ENCODE assay signal across 9 mouse cellular contexts in the genomic region with DNA sequence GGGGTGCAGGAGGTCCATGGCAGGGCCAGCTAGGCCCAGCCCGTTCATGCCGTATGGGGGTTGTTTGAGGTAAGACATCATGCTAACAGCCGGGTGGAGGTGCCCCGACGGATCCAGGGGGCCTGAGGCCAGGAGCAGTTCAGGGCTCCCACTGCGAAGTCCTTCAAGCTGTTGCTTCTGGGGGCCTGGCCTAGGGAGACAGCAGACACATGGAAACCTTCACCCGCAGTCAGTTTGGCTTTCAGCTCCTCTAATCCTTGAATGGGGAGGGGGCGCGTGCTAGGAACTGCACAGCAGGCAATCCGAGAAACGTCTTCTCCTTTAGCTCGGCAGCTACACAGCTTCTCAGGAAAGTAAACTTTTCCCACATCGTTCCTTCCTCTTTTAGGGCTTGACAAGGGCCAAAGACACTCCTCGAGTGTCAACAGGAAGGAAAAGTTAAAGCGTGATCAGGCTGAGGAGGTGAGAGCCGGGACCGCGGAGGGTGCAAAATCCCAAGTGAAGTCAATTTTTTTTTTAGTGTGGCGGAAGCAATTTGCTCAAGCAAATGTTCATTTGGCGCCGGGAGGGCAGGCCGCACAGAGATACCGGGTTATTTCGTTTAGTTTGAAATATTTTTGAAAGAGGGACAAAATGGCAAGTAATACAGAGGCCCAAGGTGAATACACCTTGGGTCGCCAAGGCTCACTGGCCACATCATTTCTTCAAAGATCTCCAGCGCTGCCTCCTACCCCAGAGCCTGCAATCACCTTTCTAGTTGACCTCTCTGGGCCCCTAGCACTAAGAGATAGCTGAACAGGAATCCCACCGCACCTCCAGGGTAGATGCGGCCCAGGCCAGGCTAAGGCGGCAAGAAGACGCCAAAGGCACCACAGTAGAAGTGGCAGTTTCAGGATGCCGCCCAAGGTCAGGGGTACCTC. TPM values are rescaled to one million over a fixed set of nuclear protein-coding genes. Genes with fewer than 3 reads are reported as not detected.
DNase-seq lines count a peak whose midpoint lies in the region; ATAC-seq lines count a peak whose summit lies in the region.
"Had no signal": no experiment of that assay in that cellular context is flagged by ENCODE, and none has a peak within 500 bp of the region (broad histone marks: within the 10 kb centered on the region; RNA-seq: fewer than 3 reads in every experiment).

No protein-coding gene starts in this region.

- intact Hi-C loops in gastrocnemius, postnatal 14 days (cut with DNase I; ENCODE audit: low total_unique reads): loop anchor here (10.0 kb wide), 1 partner anchor 205 kb away; no protein-coding TSS in a partner anchor

- H3K4me2 ChIP-seq in lung, embryonic 15.5 days: peak overlapping the region; percentile 90; the same call in 1 of the 2 replicates
- H3K4me2 ChIP-seq in forebrain, embryonic 15.5 days (replicated peaks): peak overlapping the region; percentile 77
- H3K4me2 ChIP-seq in neural tube, embryonic 11.5 days (ENCODE audit: low read depth): no peak overlapping the region

- peak overlapping the region; percentile 54; the same call in 1 of the 2 replicates for H3K4me3 ChIP-seq in lung, embryonic 15.5 days
- H3K4me3 ChIP-seq in forebrain, embryonic 15.5 days: peak overlapping the region; percentile 63
- no peak overlapping the region for H3K4me3 ChIP-seq in neural tube, embryonic 11.5 days (ENCODE audit: low read depth, low read length)

- H3K9me3 ChIP-seq in lung, embryonic 15.5 days: no peaks in the 10 kb centered on the region
- H3K9me3 ChIP-seq in forebrain, embryonic 15.5 days: no peaks in the 10 kb centered on the region
- no peaks in the 10 kb centered on the region for H3K9me3 ChIP-seq in neural tube, embryonic 11.5 days (ENCODE audit: control insufficient read depth, low read length)

- DNase-seq in gastrocnemius, postnatal 14 days: peak; percentile 9
- no peak for DNase-seq in gastrocnemius, postnatal 25 days
- no peak for DNase-seq in lung, postnatal 25 days (ENCODE audit: low spot score)
- DNase-seq in neural tube, embryonic 11.5 days (ENCODE audit: low spot score): peak; percentile 43
- DNase-seq in MN1 (ENCODE audit: low spot score): no peak
- no peak for DNase-seq in T-cell, adult 2 months (ENCODE audit: low spot score)

- no peak for ATAC-seq in lung, embryonic 15.5 days (ENCODE audit: borderline replicate concordance, extremely low read depth, low FRiP score, low TSS enrichment)
- ATAC-seq in forebrain, embryonic 15.5 days (replicated peaks): no peak
- ATAC-seq in neural tube, embryonic 11.5 days (ENCODE audit: insufficient read depth, low FRiP score, low TSS enrichment): no peak

- no peak overlapping the region for H3K27ac ChIP-seq in lung, embryonic 15.5 days
- H3K27ac ChIP-seq in forebrain, embryonic 15.5 days (replicated peaks): peak overlapping the region; percentile 33
- no peak overlapping the region for H3K27ac ChIP-seq in neural tube, embryonic 11.5 days (ENCODE audit: low read depth, low read length)

- WGBS in lung, embryonic 15.5 days: 12% methylated on average over 31 of the region's 31 CpGs
- WGBS in forebrain, embryonic 15.5 days: 5% methylated on average over 31 of the region's 31 CpGs
- 1% methylated on average over 31 of the region's 31 CpGs for WGBS in neural tube, embryonic 11.5 days

- H3K27me3 ChIP-seq in lung, embryonic 15.5 days: peaks cover 96% of the 10 kb centered on the region
- H3K27me3 ChIP-seq in forebrain, embryonic 15.5 days: peaks cover 11% of the 10 kb centered on the region; the same call in 1 of the 2 replicates
- peaks cover 99% of the 10 kb centered on the region for H3K27me3 ChIP-seq in neural tube, embryonic 11.5 days (ENCODE audit: control insufficient read depth, insufficient read depth, low read length)

- H3K36me3 ChIP-seq in lung, embryonic 15.5 days: no peaks in the 10 kb centered on the region
- H3K36me3 ChIP-seq in forebrain, embryonic 15.5 days: no peaks in the 10 kb centered on the region
- H3K36me3 ChIP-seq in neural tube, embryonic 11.5 days (ENCODE audit: control insufficient read depth, insufficient read depth, low read length): no peaks in the 10 kb centered on the region

- H3K9ac ChIP-seq in lung, embryonic 15.5 days: no peak overlapping the region
- H3K9ac ChIP-seq in forebrain, embryonic 15.5 days (replicated peaks): peak overlapping the region; percentile 71
- no peak overlapping the region for H3K9ac ChIP-seq in neural tube, embryonic 11.5 days (ENCODE audit: low read length)

- H3K4me1 ChIP-seq in lung, embryonic 15.5 days: peaks cover 51% of the 10 kb centered on the region
- peaks cover 69% of the 10 kb centered on the region for H3K4me1 ChIP-seq in forebrain, embryonic 15.5 days
- peaks cover 8% of the 10 kb centered on the region for H3K4me1 ChIP-seq in neural tube, embryonic 11.5 days (ENCODE audit: control insufficient read depth, insufficient read depth, low read length)

RNA-seq across cellular contexts. Expression of a gene that starts 3.0 kb away (rescaled TPM):
- total RNA-seq in gastrocnemius, postnatal 14 days (2021): not detected
- not detected for total RNA-seq in gastrocnemius, postnatal 25 days (2021)
- 0.25 and 0.50 TPM in 2 replicates for polyA plus RNA-seq in lung, embryonic 15.5 days (2015; fragmentation: Nextera tagmentation; extraction: Ambion mirVana)
- 9.8 and 10.6 TPM in 2 replicates for polyA plus RNA-seq in forebrain, embryonic 15.5 days (2015; fragmentation: Nextera tagmentation; extraction: Ambion mirVana)
- polyA plus RNA-seq in neural tube, embryonic 11.5 days (2014; fragmentation: Nextera tagmentation; extraction: Ambion mirVana): not detected in 2 replicates
- polyA plus RNA-seq: gonadal fat pad, adult 2 months had no signal

Comparison
In these comparisons a context has a peak if more than half of its experiments do, and no peak if none do; other contexts are left out.
1. DNase-seq: peak in gastrocnemius, postnatal 14 days (single experiment) and neural tube, embryonic 11.5 days (single experiment); none in gastrocnemius, postnatal 25 days (single experiment), lung, postnatal 25 days (single experiment), MN1 (single experiment) and T-cell, adult 2 months (single experiment).